Mouse (Mus musculus) spleen, adult 10 weeks (tissue): ENCODE results near the gene Dcun1d4. TPM values are rescaled to one million over a fixed set of nuclear protein-coding genes. Genes with fewer than 3 reads are reported as not detected.

Experiments
- polyA plus RNA-seq: library from polyadenylated mRNA; stranded (reverse); fragments of 350-450 nt; fragmentation: Illumina TruSeq; extraction: RNeasy Lipid Tissue Mini Kit (QIAGEN cat#74804); gene quantifications from one replicate; pipeline ENCODE4 v1.2.3, GENCODE M21; 2015; ENCODE audit warnings: low replicate concordance; ENCODE audit not compliant: insufficient read depth

The Dcun1d4 gene
- 12.9 TPM for polyA plus RNA-seq

DNA sequence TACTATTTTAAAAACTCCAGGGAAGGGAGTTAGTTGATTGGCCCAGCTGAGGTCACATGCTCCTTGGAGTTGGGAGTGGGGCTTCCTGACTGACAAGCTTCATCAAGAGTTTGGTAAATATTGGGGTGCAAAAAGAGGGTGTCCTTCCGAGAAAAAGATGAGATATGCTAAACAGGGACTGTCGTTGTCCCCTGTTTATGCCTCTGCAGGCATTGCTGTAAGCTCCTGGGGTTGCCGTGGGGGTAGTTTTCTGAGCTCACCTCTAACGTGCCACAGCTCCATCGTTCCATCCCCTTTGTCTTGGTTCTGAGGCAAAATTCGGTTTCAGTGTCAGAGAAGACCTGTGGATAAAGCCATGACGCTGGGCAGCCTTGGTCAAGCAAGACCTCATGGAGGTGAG lies at the start of gene Dcun1d4:
Dcun1d4 (plus strand) TSS at position 301 of the 400 bp plus-strand sequence.

Other genes with a start within 250 kb of the Dcun1d4 start
- 93.4 TPM for gene Fryl, start 224.4 kb upstream of the Dcun1d4 start, polyA plus RNA-seq
- 327 TPM for gene Ociad1, start 188.2 kb upstream of the Dcun1d4 start, polyA plus RNA-seq
- 0.21 TPM for gene Ociad2, start 140.0 kb upstream of the Dcun1d4 start, polyA plus RNA-seq
- gene Cwh43, start 74.9 kb upstream of the Dcun1d4 start, polyA plus RNA-seq = not detected
- 0.10 TPM for gene Lrrc66, start 151.5 kb downstream of the Dcun1d4 start, polyA plus RNA-seq
- 12.7 TPM for gene Sgcb, start 166.8 kb downstream of the Dcun1d4 start, polyA plus RNA-seq
- not detected for gene Spata18, start 170.4 kb downstream of the Dcun1d4 start, polyA plus RNA-seq